Mouse (Mus musculus): Measurements from ENCODE around the gene Iqcd. TPM values are rescaled to one million over a fixed set of nuclear protein-coding genes. Genes with fewer than 3 reads are reported as not detected.

Iqcd gene
- polyA plus RNA-seq, 1 experiment from 2014 or later: 1.2 TPM

- Histone ChIP-seq H3K9me3 (replicated peaks) (no peaks in the 10 kb centered on the region), H3K36me3 (replicated peaks) (0 out of 2 replicates have a peak, but pooled peaks cover 14% of the 10 kb centered on the region), H3K4me3 (replicated peaks) (no peak overlapping the region), H3K27ac (replicated peaks) (no peak overlapping the region), H3K9ac (no peak overlapping the region), H3K4me2 (no peak overlapping the region), H3K27me3 (no peaks in the 10 kb centered on the region), H3K4me1 (replicated peaks) (peaks cover 85% of the 10 kb centered on the region)
- no peak for ATAC-seq (ENCODE audit: insufficient read depth)
- 40% methylated on average over 4 of the region's 4 CpGs for WGBS (ENCODE audit: insufficient replicate concordance)
Measured at GRCm38 (mm10) chr5:120563914-120564311, 24.9 kb upstream of the Iqcd start.

- H3K27me3 ChIP-seq: no peaks in the 10 kb centered on the region
- H3K4me1 ChIP-seq (replicated peaks): peaks cover 85% of the 10 kb centered on the region
- no peak overlapping the region for H3K4me2 ChIP-seq
- no peaks in the 10 kb centered on the region for H3K9me3 ChIP-seq (replicated peaks)
- WGBS (ENCODE audit: insufficient replicate concordance): 63% methylated on average over 15 of the region's 15 CpGs
- peak overlapping the region; percentile 48 for H3K27ac ChIP-seq (replicated peaks)
- no peak overlapping the region for H3K9ac ChIP-seq
- peak; percentile 46 for ATAC-seq (ENCODE audit: insufficient read depth)
- H3K4me3 ChIP-seq (replicated peaks): no peak overlapping the region
- H3K36me3 ChIP-seq (replicated peaks): 0 out of 2 replicates have a peak, but pooled peaks cover 14% of the 10 kb centered on the region
Measured at GRCm38 (mm10) chr5:120565171-120565905, 23.5 kb upstream of the Iqcd start.

- Histone ChIP-seq H3K36me3 (replicated peaks) (0 out of 2 replicates have a peak, but pooled peaks cover 14% of the 10 kb centered on the region), H3K27ac (replicated peaks) (peak overlapping the region; percentile 48; the same call in 1 of the 2 replicates), H3K27me3 (no peaks in the 10 kb centered on the region), H3K4me2 (no peak overlapping the region), H3K9me3 (replicated peaks) (no peaks in the 10 kb centered on the region), H3K4me1 (replicated peaks) (peaks cover 85% of the 10 kb centered on the region), H3K4me3 (replicated peaks) (no peak overlapping the region), H3K9ac (no peak overlapping the region)
- WGBS (ENCODE audit: insufficient replicate concordance): 85% methylated on average over 5 of the region's 5 CpGs
- ATAC-seq (ENCODE audit: insufficient read depth): no peak
Measured at GRCm38 (mm10) chr5:120566101-120566500, 22.7 kb upstream of the Iqcd start.

- no peak for ATAC-seq (ENCODE audit: insufficient read depth)
- peaks cover 88% of the 10 kb centered on the region for H3K4me1 ChIP-seq (replicated peaks)
- no peak overlapping the region for H3K4me2 ChIP-seq
- H3K9ac ChIP-seq: no peak overlapping the region
- H3K27ac ChIP-seq (replicated peaks): peak overlapping the region; percentile 7; the same call in 1 of the 2 replicates
- H3K4me3 ChIP-seq (replicated peaks): no peak overlapping the region
- 64% methylated on average over 9 of the region's 9 CpGs for WGBS (ENCODE audit: insufficient replicate concordance)
- H3K9me3 ChIP-seq (replicated peaks): no peaks in the 10 kb centered on the region
- H3K27me3 ChIP-seq: no peaks in the 10 kb centered on the region
- 0 out of 2 replicates have a peak, but pooled peaks cover 14% of the 10 kb centered on the region for H3K36me3 ChIP-seq (replicated peaks)
Measured at GRCm38 (mm10) chr5:120566681-120567252, 22.0 kb upstream of the Iqcd start.

GRCm38 (mm10) chr5:120567253-120567701 lies 21.5 kb upstream of the Iqcd start:
- H3K27me3 ChIP-seq: no peaks in the 10 kb centered on the region
- no peak overlapping the region for H3K9ac ChIP-seq
- 0 out of 2 replicates have a peak overlapping the region, but pooled peaks have one; percentile 7 for H3K27ac ChIP-seq (replicated peaks)
- 0 out of 2 replicates have a peak, but pooled peaks cover 14% of the 10 kb centered on the region for H3K36me3 ChIP-seq (replicated peaks)
- WGBS (ENCODE audit: insufficient replicate concordance): 72% methylated on average over 21 of the region's 21 CpGs
- H3K4me2 ChIP-seq: no peak overlapping the region
- peaks cover 86% of the 10 kb centered on the region for H3K4me1 ChIP-seq (replicated peaks)
- H3K4me3 ChIP-seq (replicated peaks): no peak overlapping the region
- no peak for ATAC-seq (ENCODE audit: insufficient read depth)
- no peaks in the 10 kb centered on the region for H3K9me3 ChIP-seq (replicated peaks)

- Histone ChIP-seq H3K9me3 (replicated peaks) (no peaks in the 10 kb centered on the region), H3K27me3 (no peaks in the 10 kb centered on the region), H3K4me3 (replicated peaks) (no peak overlapping the region), H3K36me3 (replicated peaks) (peaks cover 15% of the 10 kb centered on the region; the same call in 1 of the 2 replicates), H3K4me1 (replicated peaks) (peaks cover 85% of the 10 kb centered on the region), H3K4me2 (no peak overlapping the region), H3K9ac (no peak overlapping the region), H3K27ac (replicated peaks) (no peak overlapping the region)
- WGBS (ENCODE audit: insufficient replicate concordance): 82% methylated on average over 14 of the region's 14 CpGs
- no peak for ATAC-seq (ENCODE audit: insufficient read depth)
Measured at GRCm38 (mm10) chr5:120567761-120568211, 21.0 kb upstream of the Iqcd start.

GRCm38 (mm10) chr5:120568336-120568768 lies 20.5 kb upstream of the Iqcd start:
- Histone ChIP-seq H3K4me2 (no peak overlapping the region), H3K36me3 (replicated peaks) (peaks cover 20% of the 10 kb centered on the region), H3K9ac (no peak overlapping the region), H3K4me1 (replicated peaks) (peaks cover 79% of the 10 kb centered on the region), H3K27me3 (no peaks in the 10 kb centered on the region), H3K27ac (replicated peaks) (no peak overlapping the region), H3K4me3 (replicated peaks) (no peak overlapping the region), H3K9me3 (replicated peaks) (no peaks in the 10 kb centered on the region)
- no peak for ATAC-seq (ENCODE audit: insufficient read depth)
- whole genome bisulfite sequencing (ENCODE audit: insufficient replicate concordance): 79% methylated on average over 9 of the region's 9 CpGs

- no peak overlapping the region for H3K4me2 ChIP-seq
- WGBS (ENCODE audit: insufficient replicate concordance): 53% methylated on average over 4 of the region's 4 CpGs
- no peak overlapping the region for H3K4me3 ChIP-seq (replicated peaks)
- no peak overlapping the region for H3K9ac ChIP-seq
- no peaks in the 10 kb centered on the region for H3K9me3 ChIP-seq (replicated peaks)
- peaks cover 22% of the 10 kb centered on the region for H3K36me3 ChIP-seq (replicated peaks)
- no peak overlapping the region for H3K27ac ChIP-seq (replicated peaks)
- no peaks in the 10 kb centered on the region for H3K27me3 ChIP-seq
- peaks cover 73% of the 10 kb centered on the region for H3K4me1 ChIP-seq (replicated peaks)
- no peak for ATAC-seq (ENCODE audit: insufficient read depth)
Measured at GRCm38 (mm10) chr5:120568964-120569363, 19.9 kb upstream of the Iqcd start.

- H3K27me3 ChIP-seq: no peaks in the 10 kb centered on the region
- no peak overlapping the region for H3K4me2 ChIP-seq
- H3K36me3 ChIP-seq (replicated peaks): peaks cover 29% of the 10 kb centered on the region
- no peak overlapping the region; the same call in 1 of the 2 replicates for H3K27ac ChIP-seq (replicated peaks)
- H3K9ac ChIP-seq: no peak overlapping the region
- peaks cover 77% of the 10 kb centered on the region for H3K4me1 ChIP-seq (replicated peaks)
- ATAC-seq (ENCODE audit: insufficient read depth): no peak
- no peak overlapping the region for H3K4me3 ChIP-seq (replicated peaks)
- H3K9me3 ChIP-seq (replicated peaks): no peaks in the 10 kb centered on the region
- WGBS (ENCODE audit: insufficient replicate concordance): 86% methylated on average over 3 of the region's 3 CpGs
Measured at GRCm38 (mm10) chr5:120569791-120570190, 19.0 kb upstream of the Iqcd start.

GRCm38 (mm10) chr5:120570289-120570897 lies 18.4 kb upstream of the Iqcd start:
- Histone ChIP-seq H3K4me1 (replicated peaks) (peaks cover 82% of the 10 kb centered on the region), H3K36me3 (replicated peaks) (peaks cover 32% of the 10 kb centered on the region), H3K4me2 (no peak overlapping the region), H3K27ac (replicated peaks) (no peak overlapping the region; the same call in 1 of the 2 replicates), H3K9ac (no peak overlapping the region), H3K9me3 (replicated peaks) (no peaks in the 10 kb centered on the region), H3K27me3 (no peaks in the 10 kb centered on the region), H3K4me3 (replicated peaks) (no peak overlapping the region)
- WGBS (ENCODE audit: insufficient replicate concordance): 62% methylated on average over 11 of the region's 11 CpGs
- ATAC-seq (ENCODE audit: insufficient read depth): no peak
